Mouse (Mus musculus) stomach, embryonic 16.5 days (tissue): Measurements from ENCODE around the gene Akna. TPM values are rescaled to one million over a fixed set of nuclear protein-coding genes. Genes with fewer than 3 reads are reported as not detected.
A peak's percentile ranks its signal among the peaks of the same experiment; 100 is the strongest.

Experiments
- ATAC-seq: fragments of 200-750 bp; cut with Nextera tagmentation; 2 replicates; pipeline ENCODE4 v1.8.0; 2017; ENCODE audit warnings: moderate number of reproducible peaks, moderate TSS enrichment; ENCODE audit not compliant: insufficient read depth, low FRiP score
- H3K27ac ChIP-seq: fragments of 300-500 bp; sonication (generic); 2 replicates; pipeline ENCODE4 v1.5.1; 2014; ENCODE audit warnings: low read length
- H3K27me3 ChIP-seq: fragments of 300-500 bp; sonication (generic); 2 replicates; pipeline ENCODE4 v1.6.1; 2014; ENCODE audit warnings: low read length, control low read depth, mixed read lengths; ENCODE audit not compliant: control insufficient read depth, insufficient read depth
- H3K36me3 ChIP-seq: fragments of 300-500 bp; sonication (generic); 2 replicates; pipeline ENCODE4 v1.6.1; 2014; ENCODE audit warnings: low read length; ENCODE audit not compliant: control insufficient read depth, insufficient read depth
- H3K4me1 ChIP-seq: fragments of 300-500 bp; sonication (generic); 2 replicates; pipeline ENCODE4 v1.6.1; 2014; ENCODE audit warnings: low read length, control low read depth, mixed read lengths; ENCODE audit not compliant: control insufficient read depth, insufficient read depth
- H3K4me2 ChIP-seq: fragments of 300-500 bp; sonication (generic); 2 replicates; pipeline ENCODE4 v1.6.1; 2014; ENCODE audit warnings: low read depth, low read length, mixed read lengths
- H3K4me3 ChIP-seq: fragments of 300-500 bp; sonication (generic); replicated peaks from 2 replicates; pipeline ENCODE4 v1.5.1; 2014; ENCODE audit warnings: mild to moderate bottlenecking, low read length
- H3K9ac ChIP-seq: fragments of 300-500 bp; sonication (generic); 2 replicates; pipeline ENCODE4 v1.6.1; 2014; ENCODE audit warnings: low read length
- H3K9me3 ChIP-seq: fragments of 300-500 bp; sonication (generic); replicated peaks from 2 replicates; pipeline ENCODE4 v1.6.1; 2016; ENCODE audit warnings: low read length, control low read depth; ENCODE audit not compliant: control insufficient read depth
- WGBS: fragments of 180-500 bp; shearing (Covaris S2); extraction: QIAGEN DNeasy Blood & Tissue Kit; methylation state at CpG from one replicate; pipeline ENCODE4 v1.1.7; 2014; 5-methylcytosine and 5-hydroxymethylcytosine counted together
- polyA plus RNA-seq: library from polyadenylated mRNA; unstranded; fragments of >200 nt; fragmentation: Nextera tagmentation; extraction: Ambion mirVana; gene quantifications from 2 replicates; pipeline ENCODE4 v1.2.1, GENCODE M21; 2015

Gene Akna
- polyA plus RNA-seq: 6.2 and 7.0 TPM in 2 replicates

DNA sequence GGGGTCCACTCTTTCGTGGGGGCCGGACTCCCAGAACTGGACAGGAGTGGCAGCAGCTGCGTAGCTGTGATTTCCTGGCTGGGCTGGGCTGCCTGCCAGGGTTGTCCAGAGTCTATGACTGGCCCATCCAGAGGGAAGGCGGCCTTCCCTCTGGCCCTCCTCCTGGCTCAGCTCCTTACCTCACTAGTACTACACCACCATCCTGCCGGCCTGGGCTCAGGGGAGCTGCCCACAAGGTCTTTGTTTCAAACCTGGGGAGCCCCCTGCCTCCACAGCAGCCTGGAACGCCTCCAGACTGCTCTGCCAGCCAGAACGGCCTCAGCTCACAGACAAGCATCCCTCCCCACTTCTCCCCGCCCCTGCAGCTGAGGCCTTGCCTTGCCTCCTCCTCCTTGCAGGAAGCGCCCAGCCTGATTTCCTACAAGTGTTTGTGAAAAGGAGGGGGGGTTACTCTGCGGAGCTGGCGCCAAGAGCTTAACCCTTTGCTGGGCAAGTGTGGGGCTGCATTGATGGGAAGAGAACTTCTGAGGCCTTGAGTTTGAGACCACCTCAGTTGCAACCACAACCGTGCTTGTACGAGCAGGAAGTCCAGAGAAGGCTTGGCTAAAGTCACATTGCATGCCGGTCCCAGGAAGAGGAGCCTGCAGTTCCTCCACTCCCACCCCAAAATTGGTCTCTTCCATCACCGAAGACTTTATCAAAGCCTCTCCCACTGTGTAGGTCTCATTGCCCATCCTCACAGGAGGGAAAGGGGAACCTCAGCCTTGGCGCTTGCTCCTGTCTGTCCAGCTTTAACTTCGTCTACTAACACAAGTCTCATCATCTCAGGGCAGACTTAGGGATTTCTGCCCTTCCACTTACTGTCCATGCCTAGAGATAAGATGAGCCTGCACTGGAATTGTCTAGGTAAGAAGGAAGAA, at the start of gene Akna:
TSS of gene Akna (minus strand) at position 315 of the 920 bp plus-strand sequence.
- Histone ChIP-seq H3K9ac (peak within 1 kb of the TSS; percentile 58), H3K27me3 (no peaks in the 10 kb centered on the region), H3K4me2 (peak within 1 kb of the TSS; percentile 57), H3K9me3 (no peaks in the 10 kb centered on the region), H3K4me3 (peak within 1 kb of the TSS; percentile 44), H3K36me3 (no peaks in the 10 kb centered on the region), H3K27ac (peak within 1 kb of the TSS; percentile 87), H3K4me1 (peaks cover 44% of the 10 kb centered on the region)
- ATAC-seq: peak; percentile 93
- 7% methylated on average over 17 of the region's 17 CpGs for WGBS

DNA sequence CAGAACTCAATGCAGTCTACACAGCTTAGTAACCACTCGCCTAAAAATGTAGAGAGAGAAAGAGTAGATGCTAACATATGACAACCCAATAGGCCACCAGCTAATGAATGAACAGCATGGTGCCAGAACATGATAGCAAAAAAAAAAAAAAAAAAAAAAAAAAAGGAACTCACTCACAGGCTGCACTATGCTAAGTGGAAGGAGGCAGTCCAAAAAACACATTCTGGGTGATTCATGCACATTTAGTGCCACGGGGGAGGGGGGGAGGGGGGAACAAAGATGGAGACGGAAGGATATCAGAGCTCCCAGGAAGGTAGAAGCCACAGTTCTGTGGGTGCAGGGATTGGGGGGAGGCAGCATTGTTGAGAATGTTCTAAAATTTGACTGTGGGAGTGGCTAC, 49.4 kb upstream of the Akna start:
- Histone ChIP-seq H3K36me3 (no peaks in the 10 kb centered on the region), H3K27ac (no peak overlapping the region), H3K9ac (no peak overlapping the region), H3K4me2 (no peak overlapping the region), H3K4me1 (no peaks in the 10 kb centered on the region), H3K9me3 (no peaks in the 10 kb centered on the region), H3K27me3 (no peaks in the 10 kb centered on the region), H3K4me3 (no peak overlapping the region)
- no peak for ATAC-seq
- WGBS: 56% methylated on average over 3 of the region's 3 CpGs

DNA sequence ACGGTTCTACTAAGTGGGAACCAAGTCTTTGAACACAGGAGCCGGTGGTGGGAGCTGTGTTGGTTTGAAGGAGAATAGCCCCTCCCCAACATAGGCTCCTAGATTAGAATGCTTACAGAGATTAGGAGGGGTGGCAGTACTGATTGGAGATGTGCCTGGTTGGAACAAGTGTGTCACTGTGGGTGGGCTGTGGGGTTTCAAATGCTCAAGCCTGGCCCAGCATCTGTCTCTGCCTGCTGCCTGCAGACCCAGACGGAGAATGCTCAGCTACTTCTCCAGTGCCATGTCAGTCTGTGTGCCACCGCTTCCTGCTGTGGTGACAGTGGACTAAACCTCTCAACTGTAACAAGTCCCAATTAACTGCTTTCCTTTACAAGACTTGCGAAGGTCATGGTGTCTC, 47.4 kb upstream of the Akna start:
- 0 out of 2 replicates have a peak, but pooled peaks cover 4% of the 10 kb centered on the region for H3K9me3 ChIP-seq
- H3K4me3 ChIP-seq: no peak overlapping the region
- no peak overlapping the region for H3K27ac ChIP-seq
- H3K4me2 ChIP-seq: no peak overlapping the region
- no peaks in the 10 kb centered on the region for H3K4me1 ChIP-seq
- WGBS: 82% methylated on average over 5 of the region's 5 CpGs
- no peak overlapping the region for H3K9ac ChIP-seq
- no peak for ATAC-seq
- H3K36me3 ChIP-seq: no peaks in the 10 kb centered on the region
- no peaks in the 10 kb centered on the region for H3K27me3 ChIP-seq

DNA sequence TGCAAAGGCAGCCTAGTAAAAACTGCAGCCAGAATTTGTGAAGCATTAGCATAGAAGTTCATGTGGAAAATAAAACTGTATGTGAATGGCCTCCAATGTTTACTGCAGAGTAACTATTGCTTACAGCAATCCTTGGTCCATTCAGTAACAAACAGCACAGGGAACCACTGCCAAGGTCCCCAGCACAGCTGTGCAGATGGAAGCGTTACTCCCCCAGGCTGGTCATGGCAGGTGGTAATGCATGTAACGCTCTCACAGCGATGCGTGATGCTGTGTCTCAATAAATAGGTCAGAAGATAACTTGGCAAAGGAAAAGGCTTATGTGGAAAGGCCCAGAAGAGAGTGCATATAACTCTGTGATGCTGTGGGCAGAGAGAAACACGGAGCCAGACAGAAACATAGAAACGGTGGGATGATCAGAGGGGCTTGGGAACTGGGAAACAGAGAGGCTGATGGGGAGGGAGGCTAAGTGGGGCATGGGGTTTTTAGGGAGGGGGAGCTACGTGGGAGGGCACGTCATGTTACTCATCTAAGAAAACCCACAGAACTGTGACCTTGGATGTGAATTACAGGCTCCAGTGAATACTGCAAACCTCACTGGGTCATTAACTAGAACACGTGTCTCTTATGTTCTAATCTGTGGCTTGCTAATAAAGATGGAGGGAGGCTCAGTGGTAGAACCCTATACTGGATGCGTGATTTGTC, 41.4 kb upstream of the Akna start:
- no peak overlapping the region for H3K4me3 ChIP-seq
- 0 out of 2 replicates have a peak, but pooled peaks cover 4% of the 10 kb centered on the region for H3K9me3 ChIP-seq
- no peak overlapping the region for H3K4me2 ChIP-seq
- no peak overlapping the region for H3K9ac ChIP-seq
- no peaks in the 10 kb centered on the region for H3K36me3 ChIP-seq
- H3K4me1 ChIP-seq: no peaks in the 10 kb centered on the region
- no peak overlapping the region for H3K27ac ChIP-seq
- 86% methylated on average over 10 of the region's 10 CpGs for WGBS
- no peaks in the 10 kb centered on the region for H3K27me3 ChIP-seq
- ATAC-seq: no peak

DNA sequence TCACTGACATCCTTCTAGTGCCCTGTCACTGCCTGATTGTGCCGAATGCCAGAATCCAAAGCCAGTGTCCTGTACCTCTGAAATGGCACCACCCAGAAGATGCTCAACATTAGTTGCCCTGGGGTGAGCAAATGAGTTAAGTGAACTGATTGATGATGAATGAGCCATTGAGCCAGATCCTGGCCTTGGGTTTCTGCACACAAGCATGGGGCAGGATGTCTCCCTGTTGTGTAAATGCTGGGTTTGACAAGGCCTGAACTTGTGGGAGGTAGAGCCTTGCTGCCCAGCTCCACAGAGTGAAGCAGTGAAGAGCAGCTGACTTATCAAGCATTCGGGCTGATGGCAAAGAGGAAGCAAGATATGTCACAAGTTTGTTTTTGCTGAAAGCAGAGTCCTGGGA, 39.9 kb upstream of the Akna start:
- Histone ChIP-seq H3K4me2 (no peak overlapping the region), H3K27me3 (no peaks in the 10 kb centered on the region), H3K4me3 (no peak overlapping the region), H3K36me3 (no peaks in the 10 kb centered on the region), H3K9me3 (0 out of 2 replicates have a peak, but pooled peaks cover 4% of the 10 kb centered on the region), H3K9ac (no peak overlapping the region), H3K27ac (no peak overlapping the region), H3K4me1 (no peaks in the 10 kb centered on the region)
- 85% methylated on average over 2 of the region's 2 CpGs for WGBS
- ATAC-seq: no peak

DNA sequence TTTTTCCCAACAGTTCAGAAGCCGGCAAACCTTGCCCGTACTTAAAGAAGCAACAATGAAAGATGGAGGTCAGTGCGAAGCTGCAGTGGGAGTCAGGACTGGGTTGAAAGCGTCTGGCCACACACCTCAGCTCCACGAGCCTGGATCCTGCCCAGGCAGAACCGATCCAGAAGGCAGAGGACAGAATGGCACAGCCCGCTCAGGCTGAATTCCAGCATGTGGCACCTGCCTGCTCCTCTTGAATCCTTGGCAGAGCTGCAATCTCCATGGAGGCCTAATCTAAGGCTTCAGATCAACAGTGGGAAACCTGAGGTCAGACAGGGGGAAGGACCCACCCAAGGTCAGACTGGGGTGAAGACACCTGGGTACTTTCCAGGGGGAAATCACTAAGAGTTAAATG, 38.5 kb upstream of the Akna start:
- Histone ChIP-seq H3K36me3 (no peaks in the 10 kb centered on the region), H3K9me3 (0 out of 2 replicates have a peak, but pooled peaks cover 4% of the 10 kb centered on the region), H3K4me1 (peaks cover 9% of the 10 kb centered on the region), H3K4me3 (no peak overlapping the region), H3K4me2 (no peak overlapping the region), H3K9ac (no peak overlapping the region), H3K27me3 (no peaks in the 10 kb centered on the region), H3K27ac (no peak overlapping the region)
- WGBS: 91% methylated on average over 7 of the region's 7 CpGs
- ATAC-seq: no peak

DNA sequence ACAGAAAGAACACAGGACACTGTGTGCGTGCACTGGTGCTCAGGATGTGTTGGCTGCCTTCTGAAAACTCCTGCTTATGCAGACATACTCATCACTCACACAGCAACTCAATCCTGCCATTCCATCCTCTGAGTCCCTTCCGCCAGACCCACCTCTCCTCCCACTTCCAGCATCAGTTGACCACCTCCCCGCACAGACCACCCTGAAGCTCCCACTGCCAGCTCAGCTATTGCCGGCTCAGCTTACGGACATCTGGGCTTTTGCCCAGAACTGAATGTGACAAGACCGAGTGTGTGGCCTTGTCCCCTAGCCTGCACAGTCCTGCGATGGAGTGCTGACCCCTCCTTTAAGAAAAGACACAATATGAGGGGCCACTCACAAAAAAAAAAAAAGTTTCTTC, 37.1 kb upstream of the Akna start:
- no peak for ATAC-seq
- Histone ChIP-seq H3K4me2 (no peak overlapping the region), H3K4me1 (peaks cover 9% of the 10 kb centered on the region), H3K36me3 (no peaks in the 10 kb centered on the region), H3K27ac (no peak overlapping the region), H3K27me3 (no peaks in the 10 kb centered on the region), H3K9ac (no peak overlapping the region), H3K9me3 (no peaks in the 10 kb centered on the region), H3K4me3 (no peak overlapping the region)
- WGBS: 50% methylated on average over 7 of the region's 7 CpGs

DNA sequence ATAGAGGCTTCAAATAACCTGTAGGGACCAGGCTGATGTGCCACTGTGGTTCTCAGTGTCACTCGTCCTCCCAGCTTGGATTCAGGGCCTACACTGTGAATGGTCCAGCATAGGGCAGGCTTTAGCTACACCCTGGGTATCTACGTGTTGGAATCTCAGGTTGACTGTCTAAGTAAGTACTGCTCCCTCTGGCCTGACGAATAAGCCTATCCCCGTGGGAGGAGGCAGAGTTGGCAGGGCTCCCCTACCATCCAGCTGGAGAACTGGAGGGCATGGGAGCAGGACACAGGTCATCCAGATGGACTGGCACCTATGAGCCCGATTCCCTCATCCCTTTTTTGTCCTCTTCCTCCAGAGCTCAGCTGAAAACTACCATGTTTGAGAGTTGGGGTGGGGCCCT, 34.8 kb upstream of the Akna start:
- no peak for ATAC-seq
- Histone ChIP-seq H3K36me3 (no peaks in the 10 kb centered on the region), H3K4me2 (no peak overlapping the region), H3K9ac (no peak overlapping the region), H3K9me3 (no peaks in the 10 kb centered on the region), H3K27me3 (no peaks in the 10 kb centered on the region), H3K27ac (peak overlapping the region; percentile 11; the same call in 1 of the 2 replicates), H3K4me3 (no peak overlapping the region), H3K4me1 (peaks cover 9% of the 10 kb centered on the region)
- 82% methylated on average over 5 of the region's 5 CpGs for WGBS
